Mouse (Mus musculus): ENCODE measurements around the gene 0610010K14Rik.

GRCm38 (mm10) chr11:70254931-70255531 lies 17.3 kb upstream of the 0610010K14Rik start, which contains the start of gene Alox12:
- TF ChIP-seq CTCF (IDR thresholded peaks at IDR 0.05; ENCODE audit: borderline replicate concordance, control insufficient read depth, extremely low read depth, insufficient read depth, low read length, poor library complexity) (0 out of 2 replicates have a peak, but pooled peaks have one; percentile 19), POLR2A (IDR thresholded peaks at IDR 0.05; ENCODE audit: control insufficient read depth, extremely low read depth, insufficient read depth, low read length, poor library complexity) (no peak)

All from thymus, adult 2 months (tissue).